Mouse (Mus musculus) kidney, adult 18-20 months (tissue): Measurements from ENCODE around the gene Gli1.

ENCODE experiments used
- DNase-seq: peaks from one replicate; pipeline ENCODE4 v3.0.0; 2021

Gene Gli1

GRCm38 (mm10) chr10:127341891-127342639 lies at the start of gene Gli1:
TSS of gene Gli1 (minus strand) at chr10:127341974.
- DNase-seq: peak; percentile 85

- DNase-seq: no peak
Observed at GRCm38 (mm10) chr10:127381743-127382134, 40.0 kb upstream of the Gli1 start.

GRCm38 (mm10) chr10:127380767-127381742 lies 39.3 kb upstream of the Gli1 start:
- peak; percentile 73 for DNase-seq

GRCm38 (mm10) chr10:127380251-127380691 lies 38.5 kb upstream of the Gli1 start, which contains the start of gene R3hdm2:
TSS of gene R3hdm2 (plus strand) at chr10:127380327.
- peak; percentile 91 for DNase-seq

GRCm38 (mm10) chr10:127379654-127380053 lies 37.9 kb upstream of the Gli1 start:
- DNase-seq: no peak

- DNase-seq: no peak
Observed at GRCm38 (mm10) chr10:127377700-127378099, 35.9 kb upstream of the Gli1 start.

GRCm38 (mm10) chr10:127371023-127371422 lies 29.2 kb upstream of the Gli1 start:
- no peak for DNase-seq

GRCm38 (mm10) chr10:127369834-127370820 lies 28.4 kb upstream of the Gli1 start, which contains the start of gene Inhbc:
TSS of gene Inhbc (minus strand) at chr10:127370431.
- DNase-seq: no peak

GRCm38 (mm10) chr10:127368273-127368672 lies 26.5 kb upstream of the Gli1 start:
- no peak for DNase-seq

GRCm38 (mm10) chr10:127367116-127367515 lies 25.3 kb upstream of the Gli1 start:
- DNase-seq: no peak

- no peak for DNase-seq
Observed at GRCm38 (mm10) chr10:127360714-127361113, 18.9 kb upstream of the Gli1 start.

GRCm38 (mm10) chr10:127355336-127355735 lies 13.6 kb upstream of the Gli1 start:
- no peak for DNase-seq

- no peak for DNase-seq
Observed at GRCm38 (mm10) chr10:127353909-127354895, 12.4 kb upstream of the Gli1 start, which contains the start of gene Inhbe. TSS of gene Inhbe (minus strand) at chr10:127354411.

- no peak for DNase-seq
Observed at GRCm38 (mm10) chr10:127352766-127353165, 11.0 kb upstream of the Gli1 start.

- DNase-seq: no peak
Observed at GRCm38 (mm10) chr10:127352187-127352586, 10.4 kb upstream of the Gli1 start.

- DNase-seq: no peak
Observed at GRCm38 (mm10) chr10:127351719-127352118, 9.9 kb upstream of the Gli1 start.

GRCm38 (mm10) chr10:127351285-127351595 lies 9.5 kb upstream of the Gli1 start:
- DNase-seq: no peak

GRCm38 (mm10) chr10:127350594-127351284 lies 9.0 kb upstream of the Gli1 start:
- DNase-seq: peak; percentile 79

- no peak for DNase-seq
Observed at GRCm38 (mm10) chr10:127349810-127350209, 8.0 kb upstream of the Gli1 start.

GRCm38 (mm10) chr10:127348957-127349356 lies 7.2 kb upstream of the Gli1 start:
- no peak for DNase-seq
